Mouse (Mus musculus): ENCODE measurements at regions not wholly inside any gene's neighbourhood (a gene's known extent, or its start where the extent isn't known, plus 50 kb on each side); places are given as distances from the start of the nearest gene placed in this dataset.
A peak's percentile ranks its signal among the peaks of the same experiment; 100 is the strongest.
"Not testable (repeated sequence)": the region's sequence is repeated elsewhere in the genome, so short reads cannot be mapped to it uniquely, and the experiment has no call there.

- DNase-seq = not testable (repeated sequence)
Observed at GRCm38 (mm10) chr15:34027111-34027510, 330.6 kb downstream of the 9430069I07Rik start.

- DNase-seq = no peak
Observed at GRCm38 (mm10) chr15:34025396-34025795, 332.3 kb downstream of the 9430069I07Rik start.

- peak; percentile 88 for DNase-seq
Observed at GRCm38 (mm10) chr15:34021857-34022256, 335.8 kb downstream of the 9430069I07Rik start.

GRCm38 (mm10) chr15:34016397-34017156, 341.1 kb downstream of the 9430069I07Rik start:
- peak; percentile 49 for DNase-seq

DNA sequence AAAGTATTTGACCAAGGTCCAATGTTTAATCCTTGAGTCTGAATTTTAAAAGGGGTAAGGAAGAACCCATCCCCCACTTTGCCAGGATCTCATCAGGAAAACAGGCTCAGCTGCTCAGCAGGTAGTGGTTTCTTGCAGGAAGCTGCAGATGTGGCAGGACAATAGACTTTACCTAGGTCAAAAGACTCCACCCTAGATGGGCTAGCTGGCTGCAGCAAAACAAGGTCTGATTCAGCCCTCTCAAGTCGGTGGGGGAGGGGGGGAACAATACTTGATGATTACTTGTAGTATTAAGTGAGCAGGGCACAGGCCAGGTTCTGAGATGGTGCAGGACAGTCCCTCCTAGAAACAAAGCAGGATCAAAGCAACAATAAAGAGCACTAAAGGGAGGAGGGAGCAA, 349.1 kb downstream of the 9430069I07Rik start:
- no peak for DNase-seq

- no peak for DNase-seq
Observed at GRCm38 (mm10) chr15:33992383-33992782, 365.3 kb downstream of the 9430069I07Rik start.

DNA sequence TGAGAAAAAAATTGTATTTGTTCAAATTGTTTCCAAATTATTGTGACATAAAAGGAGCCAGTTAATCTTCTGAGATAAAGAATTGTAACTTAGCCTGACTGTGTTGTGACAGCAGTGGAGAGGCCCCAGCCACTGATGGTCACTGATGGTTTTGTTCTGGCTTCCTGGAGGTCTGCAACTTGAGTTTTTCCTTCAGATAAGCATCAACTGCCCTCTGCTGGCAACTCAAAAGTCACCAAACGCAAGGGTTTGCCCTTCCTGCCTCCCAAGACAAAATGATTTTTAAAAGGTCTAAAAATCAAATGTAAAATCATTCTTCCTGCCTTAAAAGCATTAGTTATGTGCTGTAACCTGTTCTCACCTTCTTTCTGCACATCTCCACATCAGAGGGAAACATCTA, 382.6 kb downstream of the 9430069I07Rik start:
- DNase-seq = peak; percentile 33

DNA sequence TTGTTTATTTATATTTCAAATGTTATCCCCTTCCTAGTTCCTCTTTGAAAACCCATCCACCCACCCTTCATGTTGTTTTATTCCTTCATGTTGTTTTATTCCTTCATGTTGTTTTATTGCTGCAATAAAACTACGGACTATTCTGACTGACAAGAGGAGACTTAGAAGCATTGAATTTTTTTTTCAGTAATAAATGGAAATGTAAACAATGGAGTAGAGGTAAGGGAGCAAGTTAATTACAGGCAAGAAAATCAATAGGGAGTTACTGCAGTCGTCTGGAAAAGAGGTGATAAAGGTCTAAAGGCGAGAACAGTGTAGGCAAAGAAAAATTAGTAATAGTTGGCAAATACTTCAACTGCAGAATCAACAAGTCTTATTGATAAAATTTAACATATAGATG, 384.2 kb downstream of the 9430069I07Rik start:
- DNase-seq = no peak

- DNase-seq = no peak
Observed at GRCm38 (mm10) chr15:33969409-33969808, 388.3 kb downstream of the 9430069I07Rik start.

DNA sequence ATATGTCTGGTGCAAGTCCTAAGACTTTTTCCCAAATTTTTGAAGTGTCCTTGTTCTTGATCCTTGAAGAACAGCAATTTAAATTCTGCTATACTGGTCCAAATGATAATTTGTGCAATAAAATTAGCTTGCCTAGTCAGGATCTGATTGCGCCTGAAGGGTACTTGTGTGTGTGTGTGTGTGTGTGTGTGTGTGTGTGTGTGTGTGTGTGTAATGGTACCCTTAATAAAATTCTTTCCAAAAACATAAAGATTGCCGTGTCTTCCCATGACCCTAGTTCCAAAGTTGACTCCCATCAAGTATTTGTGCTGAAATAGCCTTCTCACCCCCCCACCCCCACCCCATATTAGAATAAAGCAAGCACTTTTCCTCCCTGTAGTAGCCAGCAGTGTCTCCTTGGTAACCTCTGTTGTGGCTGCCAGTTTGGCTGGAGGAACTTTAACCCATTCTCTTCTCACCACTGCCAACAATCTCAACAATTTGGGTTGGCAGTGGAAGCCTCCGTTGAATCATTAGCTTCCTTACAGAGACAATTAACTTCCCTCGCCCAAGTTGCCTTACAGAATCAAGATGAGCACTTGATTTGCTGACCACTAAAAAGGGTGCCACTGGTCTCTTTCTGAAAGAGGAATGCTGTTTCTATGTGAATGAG, 422.5 kb downstream of the 9430069I07Rik start:
- no peak for DNase-seq

DNA sequence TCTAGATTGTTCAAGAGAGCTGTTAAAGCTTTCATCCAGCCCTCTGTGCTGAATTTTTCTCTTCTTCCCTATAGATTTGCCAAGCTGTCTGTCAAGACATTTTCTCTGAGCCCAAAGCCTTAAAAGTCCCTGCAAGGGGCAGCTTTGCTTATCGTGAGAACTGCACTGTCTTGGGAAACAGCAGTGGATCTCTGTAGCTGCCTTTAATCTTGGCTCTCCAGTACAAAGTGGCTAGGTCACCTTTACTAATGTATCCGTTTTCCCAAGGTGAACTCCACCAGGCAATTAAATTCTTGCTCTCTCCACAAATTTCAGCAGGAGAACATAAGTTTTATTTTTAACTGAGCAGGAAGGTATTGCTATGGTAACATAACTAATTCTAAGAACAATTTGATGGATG, 431.2 kb downstream of the 9430069I07Rik start:
- no peak for DNase-seq

DNA sequence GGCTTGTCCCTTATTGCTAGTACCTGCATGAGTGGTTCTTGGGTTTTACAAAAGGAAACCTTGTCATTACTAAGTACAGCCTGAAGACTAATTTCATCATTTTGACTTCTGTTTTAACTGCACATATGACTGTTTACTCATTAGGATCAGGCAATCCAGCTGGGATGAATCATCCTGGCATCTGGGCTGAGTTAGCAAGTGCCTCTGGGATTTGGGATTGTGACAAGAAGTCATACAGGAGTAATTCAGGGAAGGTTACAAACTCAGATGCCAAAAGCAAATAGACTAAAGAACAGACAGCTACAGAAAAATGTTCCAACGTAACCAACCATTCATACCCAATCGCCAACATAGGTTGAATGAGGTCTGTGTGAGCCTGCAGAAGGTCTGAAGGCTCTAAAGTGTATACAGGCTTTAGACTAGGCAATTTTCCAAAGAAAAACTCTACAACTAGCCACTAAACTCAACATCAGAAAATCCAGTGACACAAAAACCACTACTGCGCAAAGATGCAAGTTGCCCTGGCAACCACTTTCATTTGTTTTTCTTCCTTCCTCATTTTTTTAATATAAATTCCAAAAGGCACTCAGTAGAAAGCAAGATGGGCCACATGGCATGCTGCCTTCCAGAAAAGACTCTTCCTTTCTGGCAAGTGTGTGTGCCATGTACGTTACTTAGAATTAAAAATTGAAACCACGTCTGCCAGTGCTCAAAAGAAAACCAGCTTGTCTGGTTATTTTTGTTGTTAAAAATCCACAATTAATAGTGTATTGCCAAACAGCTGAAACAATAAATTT, 433.4 kb downstream of the 9430069I07Rik start:
- peak; percentile 5 for DNase-seq

- no peak for DNase-seq
Observed at GRCm38 (mm10) chr15:33914891-33915290, 442.8 kb downstream of the 9430069I07Rik start.

DNA sequence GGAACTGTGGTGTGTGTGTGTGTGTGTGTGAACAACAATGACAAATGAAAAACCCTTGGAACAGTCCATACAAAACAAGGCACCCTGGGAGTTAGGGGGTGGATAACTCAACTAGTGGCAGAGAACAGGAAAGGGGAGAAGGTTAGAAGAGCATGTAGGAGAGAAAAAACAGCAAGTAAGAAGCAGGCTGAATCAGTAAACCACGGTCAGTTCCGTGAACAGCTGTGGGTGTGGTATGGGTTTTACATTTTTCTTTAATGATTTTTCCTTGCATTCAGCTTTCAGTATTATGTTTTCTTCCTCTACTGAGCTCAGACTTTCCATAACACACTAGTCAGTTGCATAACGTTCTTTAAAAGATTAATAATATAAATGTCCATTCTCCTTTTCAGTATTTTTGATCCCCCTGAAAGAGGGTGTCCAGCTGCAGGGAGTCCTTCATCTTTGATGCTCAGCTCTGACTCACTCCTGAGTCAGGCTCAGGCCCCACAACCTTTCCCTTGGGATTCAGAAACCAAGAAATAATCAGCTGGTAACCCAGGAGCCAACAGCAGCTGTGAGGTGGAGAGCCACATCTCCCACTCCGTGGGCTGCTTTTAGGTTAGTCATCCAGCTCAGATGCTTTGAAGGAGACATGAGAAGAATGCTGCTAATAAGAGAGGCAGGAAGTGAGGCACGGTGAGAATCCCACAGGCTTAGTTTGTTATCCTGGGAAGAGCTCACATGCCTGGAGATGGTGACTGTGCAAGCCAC, 450.8 kb downstream of the 9430069I07Rik start:
- no peak for DNase-seq

DNA sequence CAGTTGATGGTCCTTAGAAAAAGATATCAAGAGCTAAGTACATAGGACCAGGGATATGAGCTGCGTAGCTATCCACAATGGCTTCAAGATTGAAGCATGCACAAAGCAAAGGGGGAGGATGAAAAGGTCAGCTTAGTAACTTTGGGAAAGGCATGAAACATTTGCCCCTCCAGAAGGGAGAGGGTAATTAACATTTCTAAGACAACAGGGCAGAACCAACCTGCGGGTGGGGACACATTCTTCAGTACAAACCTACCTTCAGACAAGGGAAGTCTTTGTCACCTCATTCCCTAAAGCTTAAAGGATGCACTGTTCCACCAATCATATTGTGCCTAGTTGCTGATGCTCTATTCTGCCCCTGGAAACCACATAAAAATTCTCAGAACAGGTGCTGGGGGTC, 461.6 kb downstream of the 9430069I07Rik start:
- DNase-seq = no peak

GRCm38 (mm10) chr15:33890606-33891005, 467.1 kb downstream of the 9430069I07Rik start:
- DNase-seq = no peak

GRCm38 (mm10) chr15:33888865-33889368, 468.8 kb downstream of the 9430069I07Rik start:
- DNase-seq = no peak

DNA sequence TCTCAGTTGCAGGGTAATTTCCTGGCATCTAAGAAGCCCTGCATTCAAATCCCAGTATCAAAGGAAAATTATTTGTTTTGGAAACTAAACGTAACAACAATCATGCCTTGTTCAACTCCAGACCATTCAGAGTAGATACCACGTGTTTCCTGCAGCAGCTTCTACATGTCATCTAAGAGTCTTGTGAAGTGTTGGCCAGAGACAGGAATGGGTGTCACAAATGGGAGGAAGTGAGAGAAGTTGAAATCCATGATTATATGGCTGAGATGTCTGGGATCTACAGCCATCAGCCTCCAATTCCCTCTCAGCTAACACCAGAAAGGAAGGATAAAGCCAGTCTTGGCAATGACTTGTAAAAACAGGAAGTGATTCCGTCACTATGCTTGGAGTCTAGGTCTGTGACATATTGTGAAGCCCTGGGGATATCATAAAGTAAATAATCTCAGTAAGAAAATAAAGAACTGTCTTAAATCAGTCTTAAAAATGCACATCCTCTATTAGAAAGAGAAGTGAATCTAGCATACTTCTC, 495.4 kb downstream of the 9430069I07Rik start:
- DNase-seq = no peak

DNA sequence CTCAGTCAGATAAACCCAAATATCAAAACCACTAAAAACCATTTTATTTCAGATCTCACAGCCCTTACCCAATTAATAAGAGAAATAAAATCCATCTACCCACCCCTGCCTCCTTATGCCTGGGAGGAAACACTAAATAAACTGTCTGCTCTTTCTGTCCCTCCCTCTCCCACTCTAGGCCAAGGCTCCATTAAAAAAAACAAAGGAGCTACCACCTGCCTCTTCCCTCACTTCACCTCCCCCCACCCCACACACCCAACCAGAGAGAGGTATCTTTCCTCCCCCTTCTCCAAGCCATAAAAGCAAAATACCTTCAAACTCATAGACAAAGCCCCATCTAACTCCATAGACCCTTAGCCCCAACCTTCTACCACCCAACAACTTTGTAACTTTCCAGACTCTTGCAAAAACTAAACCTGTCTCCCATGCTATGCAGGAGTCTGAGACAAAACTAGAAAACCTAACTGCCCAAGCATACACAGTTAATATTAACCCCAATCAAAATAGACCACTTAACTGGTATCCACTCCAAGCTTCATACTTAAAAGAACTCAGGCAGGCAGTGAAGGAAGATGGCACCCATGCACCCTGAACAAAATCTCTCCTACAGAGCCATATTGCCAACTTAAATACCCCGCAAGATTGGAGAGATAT, 532.1 kb downstream of the 9430069I07Rik start:
- DNase-seq = no peak

DNA sequence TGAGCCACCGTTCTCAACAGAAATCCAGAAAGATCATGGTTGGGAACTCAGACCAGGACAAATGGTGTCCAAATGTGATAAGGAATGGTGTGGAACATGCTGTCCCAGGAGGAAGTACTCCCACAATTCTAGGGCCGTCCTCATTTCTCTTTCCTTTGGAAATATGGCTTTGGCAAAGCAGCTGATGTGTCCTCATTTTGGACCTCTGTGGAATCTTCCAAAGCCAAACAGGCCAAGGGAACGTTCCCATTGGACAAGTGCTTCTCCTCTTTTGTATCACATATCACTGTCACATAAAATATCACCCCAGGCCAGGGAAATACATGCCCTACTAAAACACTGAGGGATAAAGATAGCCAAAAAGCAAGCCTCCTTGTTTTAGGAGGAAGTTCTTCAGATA, 532.8 kb downstream of the 9430069I07Rik start:
- DNase-seq = no peak

DNA sequence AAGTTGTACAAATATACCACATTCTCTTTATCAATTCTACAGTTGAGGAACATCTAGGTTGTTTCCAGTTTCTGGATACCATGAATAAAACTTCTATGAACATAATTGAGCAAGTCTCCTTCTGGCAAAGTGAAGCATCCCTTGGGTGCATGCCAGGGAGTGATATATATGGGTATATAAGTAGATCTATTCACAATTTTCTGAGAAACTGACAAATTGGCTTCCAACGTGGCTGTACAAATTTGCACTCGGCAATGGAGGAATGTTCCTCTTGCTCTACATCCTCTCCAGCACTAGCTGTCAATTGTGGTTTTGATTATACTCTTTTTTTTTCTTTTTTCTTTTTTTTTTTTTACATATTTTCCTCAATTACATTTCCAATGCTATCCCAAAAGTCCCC, 576.7 kb downstream of the 9430069I07Rik start:
- no peak for DNase-seq

Data from adrenal gland, postnatal 10 days (tissue).